Mouse (Mus musculus) B cell, adult (primary cell): ENCODE measurements around the gene Mad1l1. TPM values are rescaled to one million over a fixed set of nuclear protein-coding genes. Genes with fewer than 3 reads are reported as not detected.

Source experiments
- total RNA-seq: library from RNA; stranded (reverse); gene quantifications from 4 replicates; pipeline ENCODE4 v1.2.4, GENCODE M21; 2023; ENCODE audit not compliant: inconsistent age

Gene Mad1l1
- total RNA-seq: 28.4 to 31.3 TPM (median 30.6 TPM) in 4 replicates

GRCm38 (mm10) chr5:140321042-140321755 is at the start of gene Mad1l1, which contains the start of gene Nudt1:
Gene Mad1l1 (minus strand): TSS chr5:140321552.
Gene Nudt1 (plus strand): TSS chr5:140321656.

GRCm38 (mm10) chr5:140331615-140332512 is 10.5 kb upstream of the Mad1l1 start, which contains the start of gene Mrm2:
Gene Mrm2 (minus strand): TSS chr5:140331898.

Other genes with a start within 250 kb of the Mad1l1 start
- 4.2 to 10.0 TPM (median 6.2 TPM) in 4 replicates for gene Nudt1, start 104 bp upstream of the Mad1l1 start, total RNA-seq
- gene Mrm2, start 10.3 kb upstream of the Mad1l1 start, total RNA-seq: 6.0 to 8.5 TPM (median 8.3 TPM) in 4 replicates
- gene Snx8, start 67.7 kb upstream of the Mad1l1 start, total RNA-seq: 192 to 227 TPM (median 203 TPM) in 4 replicates
- 118 to 127 TPM (median 124 TPM) in 4 replicates for gene Eif3b, start 97.8 kb upstream of the Mad1l1 start, total RNA-seq
- not detected in 4 replicates for gene Gm4869, start 124.1 kb upstream of the Mad1l1 start, total RNA-seq
- 18.4 to 21.5 TPM (median 19.0 TPM) in 4 replicates for gene Chst12, start 184.0 kb upstream of the Mad1l1 start, total RNA-seq
- gene Grifin, start 243.5 kb upstream of the Mad1l1 start, total RNA-seq: not detected in 4 replicates